Mouse (Mus musculus) neural tube, embryonic 15.5 days (tissue): ENCODE measurements around the gene 4930579G24Rik. TPM values are rescaled to one million over a fixed set of nuclear protein-coding genes. Genes with fewer than 3 reads are reported as not detected.
A peak's percentile ranks its signal among the peaks of the same experiment; 100 is the strongest.

ENCODE experiments used
- ATAC-seq: fragments of 200-750 bp; cut with Nextera tagmentation; 2 replicates; pipeline ENCODE4 v1.8.0; 2017; ENCODE audit warnings: mild to moderate bottlenecking, moderate TSS enrichment, moderate library complexity; ENCODE audit not compliant: low FRiP score
- H3K27ac ChIP-seq: fragments of 300-500 bp; sonication (generic); replicated peaks from 2 replicates; pipeline ENCODE4 v1.5.1; 2015; ENCODE audit warnings: mild to moderate bottlenecking, inconsistent platforms
- H3K27me3 ChIP-seq: fragments of 300-500 bp; sonication (generic); replicated peaks from 2 replicates; pipeline ENCODE4 v1.6.1; 2015; ENCODE audit warnings: inconsistent platforms
- H3K36me3 ChIP-seq: fragments of 300-500 bp; sonication (generic); 2 replicates; pipeline ENCODE4 v1.6.1; 2015; ENCODE audit warnings: inconsistent platforms
- H3K4me1 ChIP-seq: fragments of 300-500 bp; sonication (generic); 2 replicates; pipeline ENCODE4 v1.6.1; 2015; ENCODE audit warnings: inconsistent platforms
- H3K4me2 ChIP-seq: fragments of 300-500 bp; sonication (generic); 2 replicates; pipeline ENCODE4 v1.6.1; 2015; ENCODE audit warnings: inconsistent platforms, mild to moderate bottlenecking, moderate library complexity
- H3K4me3 ChIP-seq: fragments of 300-500 bp; sonication (generic); replicated peaks from 2 replicates; pipeline ENCODE4 v1.5.1; 2015; ENCODE audit warnings: mild to moderate bottlenecking, inconsistent platforms
- H3K9ac ChIP-seq: fragments of 300-500 bp; sonication (generic); replicated peaks from 2 replicates; pipeline ENCODE4 v1.6.1; 2015; ENCODE audit warnings: mild to moderate bottlenecking, inconsistent platforms
- H3K9me3 ChIP-seq: fragments of 300-500 bp; sonication (generic); replicated peaks from 2 replicates; pipeline ENCODE4 v1.6.1; 2016; ENCODE audit warnings: inconsistent platforms
- WGBS: fragments of 180-500 bp; shearing (Covaris S2); methylation state at CpG from one replicate; pipeline ENCODE4 v1.1.7; 2015; ENCODE audit warnings: mixed read lengths; 5-methylcytosine and 5-hydroxymethylcytosine counted together
- polyA plus RNA-seq: library from polyadenylated mRNA; unstranded; fragments of >200 nt; fragmentation: Nextera tagmentation; extraction: Ambion mirVana; gene quantifications from 2 replicates; pipeline ENCODE4 v1.2.1, GENCODE M21; 2015

Gene 4930579G24Rik
- polyA plus RNA-seq, 1 experiment from 2014 or later = 5.6 TPM

- H3K9me3 ChIP-seq = no peaks in the 10 kb centered on the region
- WGBS = under 1% methylated on average over 11 of the region's 11 CpGs
- peak; percentile 46 for ATAC-seq
- peaks cover 16% of the 10 kb centered on the region for H3K4me1 ChIP-seq
- H3K27ac ChIP-seq = peak within 1 kb of the TSS; percentile 85
- no peaks in the 10 kb centered on the region for H3K27me3 ChIP-seq
- H3K36me3 ChIP-seq = peaks cover 21% of the 10 kb centered on the region
- H3K4me3 ChIP-seq = peak within 1 kb of the TSS; percentile 84
- peak within 1 kb of the TSS; percentile 77 for H3K4me2 ChIP-seq
- peak within 1 kb of the TSS; percentile 76 for H3K9ac ChIP-seq
Measured at GRCm38 (mm10) chr3:79629416-79629730, 494 bp downstream of the 4930579G24Rik start, which contains the start of gene Etfdh. Gene Etfdh, minus strand, starts transcription at chr3:79629500.

DNA sequence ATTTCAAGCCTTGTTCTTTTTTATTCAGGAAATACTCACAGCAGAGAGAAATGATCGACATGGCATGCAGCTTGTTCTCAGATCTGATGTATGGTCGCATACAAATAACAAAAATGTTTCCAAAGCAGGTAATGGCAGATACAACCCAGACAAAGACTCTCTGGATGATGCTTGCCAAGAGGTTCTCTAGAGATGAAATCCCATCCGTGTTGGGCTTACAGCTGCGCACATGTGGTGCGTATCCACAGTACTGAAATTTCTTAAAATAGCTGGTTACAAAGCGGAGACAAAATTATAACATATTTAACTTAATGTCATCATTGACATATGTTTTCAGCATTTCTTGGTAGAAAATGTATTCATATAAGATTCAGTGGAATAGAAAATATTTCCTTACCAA lies 23.2 kb downstream of the 4930579G24Rik start:
- no peak overlapping the region for H3K27ac ChIP-seq
- no peaks in the 10 kb centered on the region for H3K4me1 ChIP-seq
- no peak overlapping the region for H3K4me3 ChIP-seq
- H3K9ac ChIP-seq = no peak overlapping the region
- no peaks in the 10 kb centered on the region for H3K36me3 ChIP-seq
- no peaks in the 10 kb centered on the region for H3K9me3 ChIP-seq
- ATAC-seq = no peak
- no peak overlapping the region for H3K4me2 ChIP-seq
- 87% methylated on average over 6 of the region's 6 CpGs for WGBS
- no peaks in the 10 kb centered on the region for H3K27me3 ChIP-seq

DNA sequence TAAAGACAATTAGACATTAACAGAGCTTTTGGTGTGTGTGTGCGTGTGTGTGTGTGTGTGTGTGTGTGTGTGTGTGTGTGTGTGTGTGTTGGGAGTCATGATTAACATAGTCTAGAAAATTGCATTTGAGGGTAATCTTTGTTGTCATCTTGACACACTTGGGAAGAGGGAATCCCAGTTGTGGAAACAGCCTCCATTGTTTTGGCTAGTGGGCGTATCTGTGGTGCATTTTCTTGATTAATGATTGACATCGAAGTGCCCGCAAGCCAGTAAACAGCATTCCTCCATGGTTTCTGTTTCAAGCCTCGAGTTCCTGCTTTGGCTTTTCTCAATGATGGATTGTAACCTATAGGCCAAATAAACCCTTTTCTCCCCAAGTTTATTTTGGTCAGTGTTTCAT lies 27.8 kb downstream of the 4930579G24Rik start:
- ATAC-seq = no peak
- Histone ChIP-seq H3K4me1 (no peaks in the 10 kb centered on the region), H3K4me3 (no peak overlapping the region), H3K4me2 (no peak overlapping the region), H3K9me3 (no peaks in the 10 kb centered on the region), H3K27me3 (no peaks in the 10 kb centered on the region), H3K27ac (no peak overlapping the region), H3K36me3 (no peaks in the 10 kb centered on the region), H3K9ac (no peak overlapping the region)
- WGBS = 59% methylated on average over 5 of the region's 5 CpGs

DNA sequence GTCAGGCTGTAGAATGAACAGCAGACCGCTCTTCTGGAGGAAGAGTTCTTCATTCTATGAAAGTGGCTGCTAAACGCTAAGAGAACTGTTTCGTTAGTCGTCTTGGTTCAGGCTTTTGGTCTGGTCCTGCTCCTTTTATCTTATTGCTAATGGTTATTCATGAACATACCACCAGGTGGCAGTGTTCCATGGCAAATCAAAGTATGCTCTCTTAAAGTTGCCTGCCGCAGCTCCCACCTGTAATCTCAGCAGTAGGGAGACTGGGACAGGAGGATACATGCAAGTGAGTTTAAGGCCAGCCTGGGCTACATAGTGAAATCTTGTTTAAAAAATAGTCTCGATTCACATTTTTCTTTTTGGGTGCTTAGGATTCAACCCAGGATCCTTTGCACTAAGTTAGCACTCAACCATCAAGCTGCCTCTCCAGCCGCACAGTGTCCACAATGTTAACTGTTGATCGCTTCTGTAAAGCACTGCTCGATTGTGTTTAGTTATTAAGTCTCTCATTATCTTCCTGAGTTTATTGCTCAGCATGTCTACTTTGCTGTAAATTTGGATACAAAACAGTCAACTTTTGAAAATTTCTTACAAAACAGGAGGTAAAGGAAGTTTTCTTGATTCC lies 36.0 kb downstream of the 4930579G24Rik start:
- Histone ChIP-seq H3K4me1 (no peaks in the 10 kb centered on the region), H3K9me3 (no peaks in the 10 kb centered on the region), H3K9ac (no peak overlapping the region), H3K27ac (no peak overlapping the region), H3K27me3 (no peaks in the 10 kb centered on the region), H3K4me2 (no peak overlapping the region), H3K4me3 (no peak overlapping the region), H3K36me3 (no peaks in the 10 kb centered on the region)
- no peak for ATAC-seq
- WGBS = 40% methylated on average over 9 of the region's 9 CpGs

DNA sequence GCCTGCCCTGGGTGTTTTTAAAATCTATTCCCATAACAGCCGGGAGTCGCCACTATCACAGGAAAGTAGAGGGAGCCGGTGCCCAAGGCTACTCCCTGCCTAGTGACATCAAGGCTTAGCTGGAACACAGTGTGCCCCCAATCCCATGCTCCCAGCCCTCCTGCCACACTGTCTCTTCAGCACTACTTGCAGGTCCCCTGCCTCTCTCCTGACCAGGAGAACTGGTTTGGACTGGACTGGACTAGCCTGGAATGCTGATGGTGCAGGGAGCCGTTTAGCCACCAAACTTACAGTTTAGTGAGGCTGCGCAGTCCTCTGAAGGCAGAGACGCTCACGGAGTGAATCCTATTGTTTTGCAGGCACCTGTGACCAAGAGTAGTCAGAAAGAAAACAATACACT lies 41.7 kb downstream of the 4930579G24Rik start:
- Histone ChIP-seq H3K9ac (no peak overlapping the region), H3K27ac (no peak overlapping the region), H3K4me2 (no peak overlapping the region), H3K27me3 (no peaks in the 10 kb centered on the region), H3K4me1 (no peaks in the 10 kb centered on the region), H3K36me3 (no peaks in the 10 kb centered on the region), H3K4me3 (no peak overlapping the region), H3K9me3 (no peaks in the 10 kb centered on the region)
- ATAC-seq = no peak
- WGBS = 80% methylated on average over 7 of the region's 7 CpGs

- Histone ChIP-seq H3K36me3 (no peaks in the 10 kb centered on the region), H3K27me3 (no peaks in the 10 kb centered on the region), H3K9me3 (no peaks in the 10 kb centered on the region), H3K27ac (no peak overlapping the region), H3K4me1 (no peaks in the 10 kb centered on the region), H3K4me3 (no peak overlapping the region), H3K4me2 (no peak overlapping the region), H3K9ac (no peak overlapping the region)
- WGBS = 80% methylated on average over 16 of the region's 16 CpGs
- ATAC-seq = no peak
Measured at GRCm38 (mm10) chr3:79672188-79672587, 43.3 kb downstream of the 4930579G24Rik start.

GRCm38 (mm10) chr3:79673082-79673481 lies 44.2 kb downstream of the 4930579G24Rik start:
- Histone ChIP-seq H3K4me2 (no peak overlapping the region), H3K27ac (no peak overlapping the region), H3K9ac (no peak overlapping the region), H3K4me1 (no peaks in the 10 kb centered on the region), H3K36me3 (no peaks in the 10 kb centered on the region), H3K27me3 (no peaks in the 10 kb centered on the region), H3K9me3 (no peaks in the 10 kb centered on the region), H3K4me3 (no peak overlapping the region)
- 16% methylated on average over 4 of the region's 4 CpGs for WGBS
- ATAC-seq = no peak

DNA sequence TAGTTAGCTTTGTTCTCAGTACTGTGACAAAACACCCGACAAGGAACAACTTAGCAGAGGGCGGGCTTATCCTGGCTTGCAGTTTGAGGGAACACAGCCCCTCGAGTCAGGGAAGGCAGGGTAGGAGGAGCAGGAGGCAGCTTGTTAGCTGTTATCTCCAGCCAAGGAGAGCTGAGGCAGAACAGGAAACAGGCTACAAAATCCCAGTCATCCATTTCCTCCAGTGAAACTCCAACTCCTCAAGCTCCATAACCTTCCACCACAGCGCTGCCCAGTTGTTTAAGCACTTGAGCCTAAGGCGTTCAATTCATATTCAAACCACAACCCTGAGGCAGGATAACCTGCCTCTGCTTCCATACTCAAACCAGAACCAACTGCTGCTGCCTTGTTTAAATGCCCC lies 45.8 kb downstream of the 4930579G24Rik start:
- H3K4me1 ChIP-seq = no peaks in the 10 kb centered on the region
- WGBS = 90% methylated on average over 5 of the region's 5 CpGs
- no peak overlapping the region for H3K4me2 ChIP-seq
- ATAC-seq = no peak
- no peaks in the 10 kb centered on the region for H3K9me3 ChIP-seq
- no peak overlapping the region for H3K4me3 ChIP-seq
- H3K27ac ChIP-seq = no peak overlapping the region
- H3K36me3 ChIP-seq = no peaks in the 10 kb centered on the region
- H3K9ac ChIP-seq = no peak overlapping the region
- no peaks in the 10 kb centered on the region for H3K27me3 ChIP-seq

GRCm38 (mm10) chr3:79676411-79676810 lies 47.5 kb downstream of the 4930579G24Rik start:
- no peaks in the 10 kb centered on the region for H3K36me3 ChIP-seq
- no peak overlapping the region for H3K4me3 ChIP-seq
- WGBS = 91% methylated on average over 3 of the region's 3 CpGs
- ATAC-seq = no peak
- H3K27ac ChIP-seq = no peak overlapping the region
- no peak overlapping the region for H3K4me2 ChIP-seq
- H3K27me3 ChIP-seq = no peaks in the 10 kb centered on the region
- no peaks in the 10 kb centered on the region for H3K4me1 ChIP-seq
- H3K9me3 ChIP-seq = no peaks in the 10 kb centered on the region
- no peak overlapping the region for H3K9ac ChIP-seq

Other genes starting within 250 kb of the 4930579G24Rik start
- gene Fnip2, start 61.3 kb upstream of the 4930579G24Rik start, polyA plus RNA-seq = 5.6 and 7.3 TPM in 2 replicates
- gene Ppid, start 37.7 kb upstream of the 4930579G24Rik start, polyA plus RNA-seq = 158 and 164 TPM in 2 replicates
- gene Etfdh, start 421 bp downstream of the 4930579G24Rik start, polyA plus RNA-seq = 42.1 and 50.0 TPM in 2 replicates
- 0.17 and 0.52 TPM in 2 replicates for gene Rxfp1, start 108.8 kb downstream of the 4930579G24Rik start, polyA plus RNA-seq
- gene Tmem144, start 223.7 kb downstream of the 4930579G24Rik start, polyA plus RNA-seq = 1.5 and 1.7 TPM in 2 replicates